8 mouse cellular contexts compared by ENCODE assay signal in the genomic region with DNA sequence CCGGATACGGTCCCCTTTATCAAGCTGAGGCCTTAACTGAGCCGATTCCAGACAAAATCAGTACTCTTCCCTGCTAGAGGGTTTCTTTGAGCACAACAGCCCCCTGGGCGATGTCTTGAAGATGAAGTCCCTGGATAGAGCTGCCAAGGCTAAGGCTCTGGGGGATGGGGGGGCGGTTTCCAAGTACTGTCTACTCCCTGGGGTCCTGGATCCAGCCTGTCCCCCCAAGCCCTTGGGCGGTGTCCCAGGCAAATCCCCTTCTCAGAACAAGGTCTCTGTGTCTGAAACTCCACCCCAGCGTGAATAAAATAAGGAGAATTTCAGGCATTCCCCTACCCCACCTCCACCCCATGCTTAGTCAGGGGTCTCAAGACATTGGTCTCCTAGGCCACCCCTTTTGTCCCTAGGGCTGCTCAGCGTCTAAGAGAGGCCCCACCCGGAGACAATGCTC. TPM values are rescaled to one million over a fixed set of nuclear protein-coding genes. Genes with fewer than 3 reads are reported as not detected.
A peak's percentile ranks its signal among the peaks of the same experiment; 100 is the strongest.
DNase-seq lines count a peak whose midpoint lies in the region; ATAC-seq and TF ChIP-seq lines count a peak whose summit lies in the region.

No protein-coding gene starts in this region.

- peak overlapping the region; percentile 87 for H3K4me3 ChIP-seq in kidney, postnatal 0 days (replicated peaks; ENCODE audit: low read depth, low read length)
- peak overlapping the region; percentile 84 to 90 for H3K4me3 ChIP-seq in ES-E14 (ENCODE audit: insufficient read depth in 1 of 2, low read depth in 1 of 2, low read length in 2 of 2, poor library complexity in 1 of 2, severe bottlenecking in 1 of 2)
- H3K4me3 ChIP-seq in hindbrain, embryonic 11.5 days (ENCODE audit: low read depth, low read length) = peak overlapping the region; percentile 84
- H3K4me3 ChIP-seq in midbrain, embryonic 11.5 days (ENCODE audit: low read depth, low read length) = peak overlapping the region; percentile 86

- 5% methylated on average over 9 of the region's 9 CpGs for WGBS in kidney, postnatal 0 days
- WGBS in hindbrain, embryonic 11.5 days = 0% methylated on average over 9 of the region's 9 CpGs
- WGBS in midbrain, embryonic 11.5 days = 0% methylated on average over 9 of the region's 9 CpGs

- no peak for TF ChIP-seq CTCF in kidney, postnatal 0 days (IDR thresholded peaks at IDR 0.05; ENCODE audit: low read depth)

- H3K27me3 ChIP-seq in kidney, postnatal 0 days (ENCODE audit: insufficient read depth, low read length) = no peaks in the 10 kb centered on the region
- no peaks in the 10 kb centered on the region for H3K27me3 ChIP-seq in hindbrain, embryonic 11.5 days (ENCODE audit: control insufficient read depth, insufficient read depth, low read length)
- H3K27me3 ChIP-seq in midbrain, embryonic 11.5 days (ENCODE audit: control insufficient read depth, insufficient read depth, low read length) = no peaks in the 10 kb centered on the region

- 0 out of 2 replicates have a peak, but pooled peaks cover 11% of the 10 kb centered on the region for H3K36me3 ChIP-seq in kidney, postnatal 0 days (ENCODE audit: insufficient read depth, low read length)
- H3K36me3 ChIP-seq in ES-E14 (ENCODE audit: control insufficient read depth, insufficient read depth, low read length, poor library complexity, severe bottlenecking) = peaks cover 4% of the 10 kb centered on the region; the same call in 1 of the 2 replicates
- H3K36me3 ChIP-seq in hindbrain, embryonic 11.5 days (ENCODE audit: control insufficient read depth, insufficient read depth, low read length) = no peaks in the 10 kb centered on the region; the same call in 1 of the 2 replicates
- peaks cover 2% of the 10 kb centered on the region for H3K36me3 ChIP-seq in midbrain, embryonic 11.5 days (ENCODE audit: control insufficient read depth, insufficient read depth, low read length)

- H3K4me2 ChIP-seq in kidney, postnatal 0 days (ENCODE audit: low read length) = peak overlapping the region; percentile 90
- H3K4me2 ChIP-seq in hindbrain, embryonic 11.5 days (replicated peaks; ENCODE audit: low read depth, low read length) = peak overlapping the region; percentile 77
- H3K4me2 ChIP-seq in midbrain, embryonic 11.5 days = peak overlapping the region; percentile 86

- no peak for ATAC-seq in kidney, postnatal 0 days (replicated peaks; ENCODE audit: low FRiP score, low read depth)
- ATAC-seq in hindbrain, embryonic 11.5 days (ENCODE audit: low FRiP score) = 0 out of 2 replicates have a peak, but pooled peaks have one; percentile 2
- ATAC-seq in midbrain, embryonic 11.5 days (ENCODE audit: low FRiP score) = peak; percentile 9; the same call in 1 of the 2 replicates

- H3K9me3 ChIP-seq in kidney, postnatal 0 days (replicated peaks; ENCODE audit: low read length) = no peaks in the 10 kb centered on the region
- no peaks in the 10 kb centered on the region for H3K9me3 ChIP-seq in ES-E14 (ENCODE audit: control insufficient read depth, insufficient read depth, low read depth, low read length)
- no peaks in the 10 kb centered on the region for H3K9me3 ChIP-seq in hindbrain, embryonic 11.5 days (ENCODE audit: control insufficient read depth, low read length)
- no peaks in the 10 kb centered on the region for H3K9me3 ChIP-seq in midbrain, embryonic 11.5 days (ENCODE audit: control insufficient read depth, low read length)

- peak overlapping the region; percentile 88 for H3K9ac ChIP-seq in kidney, postnatal 0 days (ENCODE audit: low read depth, low read length)
- H3K9ac ChIP-seq in ES-E14 (ENCODE audit: insufficient read depth, low read depth, low read length, poor library complexity, severe bottlenecking) = peak overlapping the region; percentile 80
- H3K9ac ChIP-seq in hindbrain, embryonic 11.5 days (ENCODE audit: low read depth, low read length) = peak overlapping the region; percentile 95
- H3K9ac ChIP-seq in midbrain, embryonic 11.5 days (ENCODE audit: low read length) = peak overlapping the region; percentile 89

- peaks cover 9% of the 10 kb centered on the region; the same call in 1 of the 2 replicates for H3K4me1 ChIP-seq in kidney, postnatal 0 days (replicated peaks; ENCODE audit: insufficient read depth, low read length)
- H3K4me1 ChIP-seq in ES-E14 (ENCODE audit: control insufficient read depth in 2 of 2, insufficient read depth in 2 of 2, low read length in 2 of 2, poor library complexity in 1 of 2) = peaks cover 2 to 9% of the 10 kb centered on the region in 2 experiments; a peak in 2 of 4 replicates
- peaks cover 13% of the 10 kb centered on the region for H3K4me1 ChIP-seq in hindbrain, embryonic 11.5 days (replicated peaks; ENCODE audit: control insufficient read depth, insufficient read depth, low read length)
- H3K4me1 ChIP-seq in midbrain, embryonic 11.5 days (ENCODE audit: control insufficient read depth, insufficient read depth, low read length) = peaks cover 20% of the 10 kb centered on the region; the same call in 1 of the 2 replicates

- in situ Hi-C loops in ES-E14 (cut with MboI; ENCODE audit: low sequenced_read_pairs in 2 of 2, unreplicated experiment in 2 of 2) = no loop called here

- DNase-seq in kidney, postnatal 0 days (ENCODE audit: low spot score) = peak; percentile 35
- no peak for DNase-seq in kidney, postnatal 14 days
- no peak for DNase-seq in ES-E14 (ENCODE audit: low read depth, low spot score)
- DNase-seq in cerebellum, postnatal 14 days = peak; percentile 61 to 70
- DNase-seq in hindbrain, embryonic 11.5 days (ENCODE audit: low spot score) = peak; percentile 55
- DNase-seq in midbrain, embryonic 11.5 days (ENCODE audit: low spot score, missing footprints) = peak; percentile 94
- no peak for DNase-seq in gastrocnemius, postnatal 36 days
- no peak for DNase-seq in left cerebral cortex, postnatal 25 days (ENCODE audit: low spot score in 2 of 2)

- intact Hi-C loops in gastrocnemius, postnatal 36 days (cut with DNase I) = no loop called here
- intact Hi-C loops in left cerebral cortex, postnatal 25 days (cut with DNase I) = loop anchor here (5.0 kb wide), 1 partner anchor 62 kb away; the partner anchor contains the start of genes BC024978 and Snrpa

- H3K27ac ChIP-seq in kidney, postnatal 0 days = peak overlapping the region; percentile 72; the same call in 1 of the 2 replicates
- H3K27ac ChIP-seq in ES-E14 (ENCODE audit: insufficient read depth, low read depth, low read length, poor library complexity, severe bottlenecking) = no peak overlapping the region
- H3K27ac ChIP-seq in hindbrain, embryonic 11.5 days (ENCODE audit: low read depth, low read length) = peak overlapping the region; percentile 89
- peak overlapping the region; percentile 75 for H3K27ac ChIP-seq in midbrain, embryonic 11.5 days (ENCODE audit: low read depth, low read length)

TF ChIP-seq in ES-E14, 5 proteins besides CTCF, POLR2A, EP300 and RAD21:
- no peak for TF ChIP-seq MAFK (IDR thresholded peaks at IDR 0.05; ENCODE audit: insufficient read depth, low read depth, low read length)
- TF ChIP-seq ZC3H11A (IDR thresholded peaks at IDR 0.05; ENCODE audit: borderline replicate concordance, low read depth, low read length) = no peak
- no peak for TF ChIP-seq HCFC1 (IDR thresholded peaks at IDR 0.05; ENCODE audit: borderline replicate concordance, insufficient read depth, low read length)
- no peak for TF ChIP-seq CHD2 (IDR thresholded peaks at IDR 0.05; ENCODE audit: low read depth, low read length)
- TF ChIP-seq ZNF384 (IDR thresholded peaks at IDR 0.05; ENCODE audit: low read depth, low read length) = no peak

RNA-seq across cellular contexts. Expression of gene Numbl, which starts 1.1 kb away (rescaled TPM):
- 12.6 and 13.0 TPM in 2 replicates for polyA plus RNA-seq in kidney, postnatal 0 days (2015; fragmentation: Nextera tagmentation; extraction: Ambion mirVana)
- 11.9 and 14.1 TPM in 2 replicates for total RNA-seq in ES-E14 (2012; rRNA removed)
- polyA plus RNA-seq in hindbrain, embryonic 11.5 days (2014; fragmentation: Nextera tagmentation; extraction: Ambion mirVana) = 19.8 and 22.7 TPM in 2 replicates
- polyA plus RNA-seq in midbrain, embryonic 11.5 days (2014; fragmentation: Nextera tagmentation; extraction: Ambion mirVana) = 16.9 and 17.7 TPM in 2 replicates
- total RNA-seq in gastrocnemius, postnatal 36 days (2021) = 1 to 10 TPM; 4.4 TPM
- total RNA-seq in left cerebral cortex, postnatal 25 days (2021) = 100 to 1,000 TPM; 119 to 130 TPM

RNA-seq across cellular contexts. Expression of gene Coq8b, which starts 26.5 kb away (rescaled TPM):
- polyA plus RNA-seq in kidney, postnatal 0 days (2015; fragmentation: Nextera tagmentation; extraction: Ambion mirVana) = 20.8 and 22.0 TPM in 2 replicates
- 12.8 and 18.3 TPM in 2 replicates for total RNA-seq in ES-E14 (2012; rRNA removed)
- polyA plus RNA-seq in hindbrain, embryonic 11.5 days (2014; fragmentation: Nextera tagmentation; extraction: Ambion mirVana) = 13.9 and 18.4 TPM in 2 replicates
- polyA plus RNA-seq in midbrain, embryonic 11.5 days (2014; fragmentation: Nextera tagmentation; extraction: Ambion mirVana) = 16.1 and 16.6 TPM in 2 replicates
- 1 to 10 TPM; 2.5 to 3.1 TPM for total RNA-seq in gastrocnemius, postnatal 36 days (2021)
- total RNA-seq in left cerebral cortex, postnatal 25 days (2021) = 10 to 100 TPM; 32.5 to 37.2 TPM

RNA-seq across cellular contexts. Expression of gene Itpkc, which starts 30.8 kb away (rescaled TPM):
- polyA plus RNA-seq in kidney, postnatal 0 days (2015; fragmentation: Nextera tagmentation; extraction: Ambion mirVana) = 3.4 and 3.6 TPM in 2 replicates
- 10.5 and 12.6 TPM in 2 replicates for total RNA-seq in ES-E14 (2012; rRNA removed)
- polyA plus RNA-seq in hindbrain, embryonic 11.5 days (2014; fragmentation: Nextera tagmentation; extraction: Ambion mirVana) = 5.0 and 6.7 TPM in 2 replicates
- polyA plus RNA-seq in midbrain, embryonic 11.5 days (2014; fragmentation: Nextera tagmentation; extraction: Ambion mirVana) = 5.0 and 6.6 TPM in 2 replicates
- total RNA-seq in gastrocnemius, postnatal 36 days (2021) = 1 to 10 TPM; 3.3 to 3.6 TPM
- 1 to 10 TPM; 7.5 to 8.8 TPM for total RNA-seq in left cerebral cortex, postnatal 25 days (2021)

Comparison
In these comparisons a context has a peak if more than half of its experiments do, and no peak if none do; other contexts are left out.
1. DNase-seq: peak in kidney, postnatal 0 days (single experiment), cerebellum, postnatal 14 days (2 of 2), hindbrain, embryonic 11.5 days (single experiment) and midbrain, embryonic 11.5 days (single experiment); none in kidney, postnatal 14 days (single experiment), ES-E14 (single experiment), gastrocnemius, postnatal 36 days (0 of 2) and left cerebral cortex, postnatal 25 days (0 of 2).
2. Peak in every context shown above with its lines, with median percentiles within 50 percentile points of each other: H3K4me2 ChIP-seq, H3K4me3 ChIP-seq and H3K9ac ChIP-seq.